Mouse (Mus musculus): ENCODE data around the gene AI597479.

Gene AI597479

DNA sequence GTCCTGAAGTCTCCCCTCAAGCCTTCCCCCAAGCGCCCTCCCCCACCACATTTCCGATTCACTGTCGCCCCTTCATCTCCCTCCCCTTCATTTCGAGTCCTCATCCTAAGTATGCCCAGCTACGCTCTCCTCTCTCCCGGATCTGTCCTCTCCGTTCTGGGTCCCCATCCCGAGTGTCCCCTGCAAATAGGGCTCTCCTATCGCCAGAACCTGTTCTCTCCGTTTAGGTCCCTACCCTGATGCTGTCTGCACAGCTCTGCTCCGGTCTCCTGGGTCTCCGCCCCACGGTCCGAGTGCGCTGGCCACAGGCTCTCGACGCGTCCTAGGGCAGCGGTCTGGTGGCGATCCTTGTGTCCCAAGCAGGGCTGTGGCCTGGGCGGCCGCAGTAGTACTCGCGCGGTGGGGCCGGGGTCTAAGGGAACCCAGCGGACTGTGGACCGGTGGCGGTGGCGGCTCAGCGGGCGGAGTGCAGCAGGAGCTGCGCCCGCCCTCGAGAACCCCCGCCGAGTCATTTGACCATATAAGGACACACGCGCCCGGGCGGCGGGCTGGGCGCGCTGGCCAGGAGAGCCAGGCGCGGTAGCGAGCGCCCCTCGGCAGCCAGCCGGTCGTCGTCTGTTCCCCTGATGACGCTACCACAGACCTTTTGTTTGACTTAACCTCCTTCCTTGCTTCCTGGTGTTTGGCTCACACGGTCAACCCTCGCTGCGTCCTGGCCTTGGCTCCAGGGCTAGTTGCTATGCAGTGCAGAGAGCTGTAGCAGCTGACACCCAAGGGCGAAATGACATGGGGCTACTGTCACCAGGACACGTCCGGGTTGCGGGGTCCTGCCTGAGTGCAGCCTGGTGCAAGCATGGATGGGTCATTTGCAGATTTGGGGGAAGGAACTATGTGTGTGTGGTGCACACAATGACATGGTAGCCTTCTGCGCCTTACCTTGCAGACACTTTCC is 65.2 kb downstream of the AI597479 start:
- no peak for DNase-seq

DNA sequence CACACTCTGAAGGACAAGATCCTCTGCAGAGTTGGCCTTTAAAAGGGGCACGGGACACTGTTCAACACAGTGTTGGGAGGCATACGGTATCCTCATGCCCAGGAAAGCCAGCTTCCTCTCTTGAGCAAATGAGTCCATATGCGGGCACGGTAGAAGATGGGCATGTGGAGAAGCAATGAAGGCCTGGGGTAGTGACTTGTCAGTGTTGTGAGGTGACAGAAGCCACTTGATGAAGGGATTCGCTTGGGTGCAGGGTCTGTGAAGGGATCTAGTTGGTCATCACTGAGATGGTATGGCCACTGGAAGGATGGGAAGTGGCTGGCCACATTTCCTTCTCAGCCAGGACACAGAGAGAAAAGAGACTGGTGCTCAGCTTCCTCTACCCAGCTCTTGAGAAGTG is 66.1 kb downstream of the AI597479 start:
- no peak for DNase-seq
